In the genomic region with DNA sequence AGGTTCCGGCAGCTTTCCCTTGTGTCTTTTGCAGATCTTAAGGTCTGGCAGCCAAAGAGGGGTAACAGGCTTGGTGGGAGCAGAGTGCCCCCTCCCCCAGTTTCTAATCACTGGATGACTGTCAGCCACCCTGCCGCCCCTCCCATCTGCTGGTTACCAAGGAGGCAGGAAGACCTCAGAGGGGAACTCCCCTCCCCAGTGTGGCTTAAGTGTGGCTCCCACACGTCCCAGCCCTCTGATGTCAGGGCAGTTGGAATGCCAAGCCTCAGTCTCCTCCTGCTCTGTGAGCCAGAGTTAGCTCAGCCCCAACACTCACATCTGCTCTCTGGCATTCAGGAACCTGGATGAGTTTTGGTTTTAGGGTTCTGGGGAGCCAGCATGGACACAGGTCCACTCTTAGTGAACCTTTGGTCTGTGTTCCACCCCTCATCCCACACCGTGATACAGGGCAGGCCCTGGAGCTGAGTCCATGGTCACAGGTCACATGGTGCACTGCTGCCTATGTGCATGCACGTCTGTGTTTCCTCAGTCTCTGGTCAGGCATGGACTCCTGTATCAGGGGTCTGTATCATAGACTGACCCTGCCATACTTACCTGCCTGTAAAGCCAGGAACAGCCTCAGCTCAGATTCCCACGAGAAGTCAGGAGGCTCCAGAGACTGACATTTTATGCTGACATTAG, we compare ENCODE assay signal across 8 mouse cellular contexts. TPM values are rescaled to one million over a fixed set of nuclear protein-coding genes. Genes with fewer than 3 reads are reported as not detected.
DNase-seq lines count a peak whose midpoint lies in the region; ATAC-seq and TF ChIP-seq lines count a peak whose summit lies in the region.

No protein-coding gene starts in this region.

- TF ChIP-seq POLR2A in lung, adult 2 months (IDR thresholded peaks at IDR 0.05; ENCODE audit: borderline replicate concordance, extremely low read depth, low read depth, low read length) = no peak

- peaks cover 18% of the 10 kb centered on the region for H3K36me3 ChIP-seq in lung, embryonic 16.5 days (ENCODE audit: control insufficient read depth, insufficient read depth, low read length)
- H3K36me3 ChIP-seq in forebrain, postnatal 0 days (ENCODE audit: insufficient read depth) = peaks cover 90% of the 10 kb centered on the region
- peaks cover 72% of the 10 kb centered on the region for H3K36me3 ChIP-seq in limb, embryonic 12.5 days
- peaks cover 38% of the 10 kb centered on the region for H3K36me3 ChIP-seq in stomach, embryonic 14.5 days (ENCODE audit: control insufficient read depth, insufficient read depth, low read length)

- 50% methylated on average over 6 of the region's 6 CpGs for WGBS in lung, embryonic 16.5 days
- WGBS in lung, adult 2 months = 46% methylated on average over 6 of the region's 6 CpGs
- WGBS in forebrain, postnatal 0 days = 43% methylated on average over 5 of the region's 6 CpGs
- 51% methylated on average over 6 of the region's 6 CpGs for WGBS in limb, embryonic 12.5 days
- 49% methylated on average over 6 of the region's 6 CpGs for WGBS in stomach, embryonic 14.5 days

- TF ChIP-seq CTCF in lung, adult 2 months (IDR thresholded peaks at IDR 0.05; ENCODE audit: insufficient read depth, low read length) = no peak
- TF ChIP-seq CTCF in forebrain, postnatal 0 days (IDR thresholded peaks at IDR 0.05; ENCODE audit: low read depth) = no peak

- peak overlapping the region; percentile 6; the same call in 1 of the 2 replicates for H3K9ac ChIP-seq in lung, embryonic 16.5 days (ENCODE audit: low read length)
- 0 out of 2 replicates have a peak overlapping the region, but pooled peaks have one; percentile 6 for H3K9ac ChIP-seq in forebrain, postnatal 0 days
- H3K9ac ChIP-seq in limb, embryonic 12.5 days (replicated peaks) = peak overlapping the region; percentile 4; the same call in 1 of the 2 replicates
- no peak overlapping the region for H3K9ac ChIP-seq in stomach, embryonic 14.5 days (replicated peaks; ENCODE audit: low read depth, low read length)

- no peaks in the 10 kb centered on the region for H3K9me3 ChIP-seq in lung, embryonic 16.5 days (ENCODE audit: control insufficient read depth, low read length)
- no peaks in the 10 kb centered on the region for H3K9me3 ChIP-seq in forebrain, postnatal 0 days (ENCODE audit: low read length)
- H3K9me3 ChIP-seq in limb, embryonic 12.5 days = no peaks in the 10 kb centered on the region
- no peaks in the 10 kb centered on the region for H3K9me3 ChIP-seq in stomach, embryonic 14.5 days (ENCODE audit: control insufficient read depth, low read depth, low read length)

- no peak for DNase-seq in lung, adult 2 months
- no peak for DNase-seq in forebrain, postnatal 0 days
- DNase-seq in spleen, postnatal 14 days (ENCODE audit: low spot score in 2 of 2) = no peak
- DNase-seq in layer of hippocampus, adult 9-11 months = no peak
- DNase-seq in thymus, adult 18-20 months = no peak

- peaks cover 25% of the 10 kb centered on the region for H3K4me1 ChIP-seq in lung, embryonic 16.5 days (replicated peaks; ENCODE audit: control insufficient read depth, insufficient read depth, low read length)
- peaks cover 17% of the 10 kb centered on the region for H3K4me1 ChIP-seq in lung, adult 2 months (ENCODE audit: control insufficient read depth, insufficient read depth, low read length)
- no peaks in the 10 kb centered on the region for H3K4me1 ChIP-seq in forebrain, postnatal 0 days (ENCODE audit: insufficient read depth)
- peaks cover 22% of the 10 kb centered on the region for H3K4me1 ChIP-seq in limb, embryonic 12.5 days (replicated peaks)
- peaks cover 25% of the 10 kb centered on the region for H3K4me1 ChIP-seq in stomach, embryonic 14.5 days (ENCODE audit: control insufficient read depth, insufficient read depth, low read length)

- peak; percentile 19 for ATAC-seq in lung, embryonic 16.5 days (ENCODE audit: low read depth)
- no peak for ATAC-seq in forebrain, postnatal 0 days
- ATAC-seq in limb, embryonic 12.5 days (ENCODE audit: insufficient number of reproducible peaks, insufficient read depth, low FRiP score, low TSS enrichment, low read depth) = no peak; the same call in 1 of the 2 replicates
- peak; percentile 25; the same call in 1 of the 2 replicates for ATAC-seq in stomach, embryonic 14.5 days (ENCODE audit: insufficient number of reproducible peaks, insufficient read depth, low FRiP score, low read depth)

- no peak overlapping the region for H3K4me2 ChIP-seq in lung, embryonic 16.5 days (ENCODE audit: low read depth, low read length)
- H3K4me2 ChIP-seq in forebrain, postnatal 0 days (ENCODE audit: low read depth) = no peak overlapping the region
- peak overlapping the region; percentile 21 for H3K4me2 ChIP-seq in limb, embryonic 12.5 days
- H3K4me2 ChIP-seq in stomach, embryonic 14.5 days (replicated peaks; ENCODE audit: low read depth, low read length) = no peak overlapping the region

- peak overlapping the region; percentile 79 for H3K27ac ChIP-seq in lung, embryonic 16.5 days (ENCODE audit: low read length)
- peak overlapping the region; percentile 35; the same call in 1 of the 2 replicates for H3K27ac ChIP-seq in forebrain, postnatal 0 days (ENCODE audit: low read depth, low read length)
- H3K27ac ChIP-seq in limb, embryonic 12.5 days = peak overlapping the region; percentile 75
- H3K27ac ChIP-seq in stomach, embryonic 14.5 days (ENCODE audit: low read length) = peak overlapping the region; percentile 89

- H3K27me3 ChIP-seq in lung, embryonic 16.5 days (ENCODE audit: control insufficient read depth, insufficient read depth, low read depth, low read length) = no peaks in the 10 kb centered on the region
- H3K27me3 ChIP-seq in forebrain, postnatal 0 days (ENCODE audit: insufficient read depth, low read length) = no peaks in the 10 kb centered on the region
- no peaks in the 10 kb centered on the region for H3K27me3 ChIP-seq in limb, embryonic 12.5 days
- no peaks in the 10 kb centered on the region for H3K27me3 ChIP-seq in stomach, embryonic 14.5 days (ENCODE audit: control insufficient read depth, insufficient read depth, low read length)

- H3K4me3 ChIP-seq in lung, embryonic 16.5 days (ENCODE audit: low read length) = no peak overlapping the region
- no peak overlapping the region for H3K4me3 ChIP-seq in lung, adult 2 months (replicated peaks; ENCODE audit: extremely low read depth, low read depth, low read length)
- no peak overlapping the region for H3K4me3 ChIP-seq in forebrain, postnatal 0 days (ENCODE audit: low read depth, low read length)
- H3K4me3 ChIP-seq in limb, embryonic 12.5 days (replicated peaks) = no peak overlapping the region
- no peak overlapping the region for H3K4me3 ChIP-seq in stomach, embryonic 14.5 days (ENCODE audit: low read depth, low read length)

RNA-seq across cellular contexts. Expression of a gene that starts 45.2 kb away (rescaled TPM):
- polyA plus RNA-seq in lung, embryonic 16.5 days (2015; fragmentation: Nextera tagmentation; extraction: Ambion mirVana) = 47.1 and 51.7 TPM in 2 replicates
- polyA plus RNA-seq in lung, adult 2 months (2012; rRNA removed) = 178 and 228 TPM in 2 replicates
- 72.2 and 101 TPM in 2 replicates for total RNA-seq in forebrain, postnatal 0 days (2014; rRNA removed)
- polyA plus RNA-seq in forebrain, postnatal 0 days (2015; fragmentation: Nextera tagmentation; extraction: Ambion mirVana) = 89.5 and 139 TPM in 2 replicates
- 45.4 and 47.1 TPM in 2 replicates for polyA plus RNA-seq in limb, embryonic 12.5 days (2016; fragmentation: Nextera tagmentation; extraction: Ambion mirVana)
- 60.3 and 65.1 TPM in 2 replicates for polyA plus RNA-seq in stomach, embryonic 14.5 days (2014; fragmentation: Nextera tagmentation; extraction: Ambion mirVana)

Comparison
In these comparisons a context has a peak if more than half of its experiments do, and no peak if none do; other contexts are left out.
1. ATAC-seq: peak in lung, embryonic 16.5 days (single experiment) and stomach, embryonic 14.5 days (single experiment); none in forebrain, postnatal 0 days (single experiment) and limb, embryonic 12.5 days (single experiment).
2. H3K27ac ChIP-seq: peak in every context shown above with its lines; median percentile 89 in stomach, embryonic 14.5 days; 79 in lung, embryonic 16.5 days; 75 in limb, embryonic 12.5 days; 35 in forebrain, postnatal 0 days.